Mouse (Mus musculus) layer of hippocampus, adult 9-10 months (tissue): ENCODE data around the gene Fbxw7.
A peak's percentile ranks its signal among the peaks of the same experiment; 100 is the strongest.

Experiments
- DNase-seq: peaks from one replicate; pipeline ENCODE4 v3.0.0; 2022; ENCODE audit warnings: low spot score

Gene Fbxw7

GRCm38 (mm10) chr3:84814762-84815381 lies at the start of gene Fbxw7:
TSS of gene Fbxw7 (plus strand) at chr3:84815268.
- no peak for DNase-seq

GRCm38 (mm10) chr3:84768940-84769339 lies 46.1 kb upstream of the Fbxw7 start:
- no peak for DNase-seq

DNA sequence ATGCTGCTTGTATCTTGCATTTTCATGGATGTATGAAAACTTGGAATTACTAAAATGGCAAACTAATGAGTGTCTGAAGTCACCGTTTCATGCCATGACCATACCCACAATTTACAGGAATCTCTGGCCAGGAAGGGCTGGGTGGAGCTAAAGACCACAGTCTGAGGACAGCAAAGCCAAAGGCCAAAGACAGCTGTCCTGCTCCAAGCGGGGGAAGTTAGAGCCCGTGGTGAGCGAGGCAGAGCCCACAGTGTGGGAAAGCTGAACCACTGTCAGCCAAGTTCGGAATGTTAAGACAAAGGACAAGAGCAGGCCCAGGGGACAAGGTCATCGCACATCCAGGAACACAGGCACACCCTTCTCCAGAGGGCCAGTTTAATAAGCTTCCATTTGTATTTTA lies 45.7 kb upstream of the Fbxw7 start:
- DNase-seq = no peak

GRCm38 (mm10) chr3:84770518-84770917 lies 44.5 kb upstream of the Fbxw7 start:
- no peak for DNase-seq

- DNase-seq = no peak
Observed at GRCm38 (mm10) chr3:84771980-84772379, 43.1 kb upstream of the Fbxw7 start.

- DNase-seq = no peak
Observed at GRCm38 (mm10) chr3:84774246-84775066, 40.6 kb upstream of the Fbxw7 start.

GRCm38 (mm10) chr3:84775067-84775423 lies 40.0 kb upstream of the Fbxw7 start:
- DNase-seq = no peak

- no peak for DNase-seq
Observed at GRCm38 (mm10) chr3:84775577-84775976, 39.5 kb upstream of the Fbxw7 start.

DNA sequence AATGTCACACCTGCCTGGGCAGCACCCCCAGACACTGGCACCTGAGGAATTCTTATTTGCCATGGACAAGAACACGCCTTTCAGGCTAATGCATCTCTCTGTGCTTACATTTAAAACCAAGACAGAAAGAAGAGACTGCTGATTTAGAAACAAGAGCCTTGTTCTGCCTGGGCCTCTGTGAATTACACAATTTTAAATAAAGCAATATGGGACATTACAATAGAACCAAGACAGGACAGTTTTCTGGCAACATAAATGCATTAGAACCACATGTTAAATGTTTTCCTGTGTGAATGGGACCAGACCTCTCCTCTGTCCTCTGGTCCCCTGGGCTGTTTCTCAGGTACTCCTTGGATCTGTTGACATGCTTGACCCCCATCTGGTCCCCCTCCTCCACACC lies 39.0 kb upstream of the Fbxw7 start:
- DNase-seq = no peak

- no peak for DNase-seq
Observed at GRCm38 (mm10) chr3:84787914-84788313, 27.2 kb upstream of the Fbxw7 start.

DNA sequence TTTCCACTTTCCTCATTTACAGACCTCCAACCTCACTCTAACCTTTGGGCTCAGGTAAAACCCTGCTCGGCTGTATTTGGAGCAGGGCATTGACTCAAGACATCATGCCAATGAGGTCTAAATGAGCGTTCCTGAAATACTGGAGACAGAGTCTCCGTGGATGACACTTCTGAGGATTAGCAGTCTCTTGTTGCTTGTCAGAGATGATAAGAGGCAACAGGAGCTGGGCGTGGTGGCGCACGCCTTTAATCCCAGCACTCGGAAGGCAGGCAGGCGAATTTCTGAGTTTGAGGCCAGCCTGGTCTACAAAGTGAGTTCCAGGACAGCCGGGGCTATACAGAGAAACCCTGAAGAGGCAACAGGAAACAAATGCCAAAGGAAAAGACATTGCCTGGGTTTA lies 11.0 kb upstream of the Fbxw7 start:
- no peak for DNase-seq

DNA sequence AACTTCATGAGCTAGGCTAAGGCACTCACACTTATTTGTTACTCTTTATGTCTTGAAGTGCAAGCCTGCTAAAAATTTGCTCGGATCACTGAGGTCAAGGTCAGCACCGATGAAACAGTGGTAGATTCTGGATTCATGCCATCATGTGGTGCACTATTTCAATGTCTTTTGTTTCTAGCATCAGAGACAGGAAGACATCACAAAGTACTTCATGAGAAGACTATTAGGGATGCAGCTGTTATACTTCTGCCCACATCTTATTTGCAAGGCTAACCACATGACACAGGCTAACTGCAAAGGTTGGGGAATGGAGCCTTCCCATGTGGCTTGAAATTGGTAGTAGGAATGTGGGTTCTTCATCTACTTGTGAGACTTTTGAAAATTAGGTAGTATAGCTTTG lies 8.9 kb upstream of the Fbxw7 start:
- DNase-seq = no peak

GRCm38 (mm10) chr3:84807826-84808225 lies 7.2 kb upstream of the Fbxw7 start:
- no peak for DNase-seq

GRCm38 (mm10) chr3:84808906-84809305 lies 6.2 kb upstream of the Fbxw7 start:
- no peak for DNase-seq

GRCm38 (mm10) chr3:84810803-84811202 lies 4.3 kb upstream of the Fbxw7 start:
- no peak for DNase-seq

DNA sequence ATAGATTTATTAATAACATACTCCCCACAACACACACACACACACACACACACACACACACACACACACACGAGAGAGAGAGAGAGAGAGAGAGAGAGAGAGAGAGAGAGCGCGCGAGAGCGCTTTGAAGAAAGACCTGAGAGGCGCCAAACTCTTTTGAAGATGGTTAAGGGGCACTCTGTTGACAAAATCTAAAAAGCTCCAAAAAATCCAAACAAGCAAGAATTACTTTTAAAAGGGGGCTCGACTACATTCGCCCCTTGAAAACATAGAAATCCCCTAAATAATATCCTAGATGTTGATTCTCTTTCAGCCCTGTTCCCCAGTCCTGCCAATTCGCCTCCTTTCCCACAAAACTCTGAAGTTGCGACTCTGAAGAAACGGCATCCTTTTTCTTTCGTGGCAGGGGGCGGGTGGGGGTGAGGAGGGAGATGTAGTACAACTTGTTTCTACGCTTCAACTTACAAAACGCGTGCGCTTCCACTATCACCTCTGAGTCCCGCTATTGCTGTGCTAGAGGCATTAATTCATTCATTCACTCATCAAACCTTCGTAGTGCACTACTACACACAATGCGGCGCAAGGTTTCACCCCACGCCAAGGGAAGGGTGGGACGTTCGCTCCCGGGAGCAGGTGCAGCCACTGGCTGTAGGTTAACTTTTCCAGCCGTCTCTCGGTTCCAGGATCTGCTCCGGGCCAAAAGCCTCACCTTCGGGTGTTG lies 1.5 kb upstream of the Fbxw7 start:
- DNase-seq = no peak

DNA sequence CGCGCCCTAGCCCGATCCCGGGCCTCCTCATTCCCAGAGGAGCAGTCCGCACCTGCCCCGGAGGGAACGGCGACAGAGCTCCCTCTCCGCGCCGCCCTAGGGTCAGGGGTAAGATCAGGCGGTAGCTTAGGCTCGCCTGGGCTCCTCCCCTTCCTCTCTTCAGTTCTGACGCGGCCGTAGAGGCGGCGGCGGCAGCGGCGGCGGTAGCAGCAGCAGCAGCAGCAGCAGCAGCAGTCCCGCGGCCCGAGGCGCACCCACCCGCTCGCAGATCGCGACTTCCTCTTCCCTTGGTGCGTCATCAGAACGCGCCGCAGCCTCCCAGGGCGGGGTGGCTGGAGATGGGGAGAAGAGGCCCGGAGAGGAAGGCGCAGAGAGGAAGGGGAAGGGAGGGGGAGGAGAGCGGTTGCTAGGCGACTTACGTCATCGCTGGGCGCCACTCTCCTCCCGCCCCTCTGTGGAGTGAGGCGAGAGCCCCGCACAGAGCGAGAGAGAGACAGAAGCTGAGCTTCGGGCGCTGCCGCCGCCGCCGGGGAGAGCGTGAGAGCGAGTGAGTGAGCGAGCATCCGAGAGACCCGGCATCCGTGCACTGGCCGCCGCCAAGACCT lies 809 bp upstream of the Fbxw7 start:
- DNase-seq = peak; percentile 95

DNA sequence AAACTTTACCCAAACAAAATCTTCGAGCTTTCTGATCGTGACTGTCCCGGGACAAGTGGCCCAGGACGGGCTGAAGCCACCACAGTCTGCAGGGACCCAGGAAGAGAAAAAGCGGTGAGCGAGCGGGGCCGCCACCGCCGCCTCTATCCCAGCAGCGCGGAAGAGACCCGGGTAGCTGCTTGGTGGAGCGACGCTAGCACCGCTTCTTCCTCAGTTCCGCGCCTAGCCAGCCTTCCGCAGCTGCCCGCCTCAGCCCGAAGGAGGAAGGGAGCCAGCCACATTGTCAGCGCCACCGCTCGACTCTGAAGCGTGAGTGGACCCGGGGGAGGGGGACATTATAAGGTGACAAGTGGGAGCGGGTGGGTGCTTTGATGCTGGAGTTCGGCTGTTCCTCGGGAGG lies 393 bp downstream of the Fbxw7 start:
- no peak for DNase-seq

DNA sequence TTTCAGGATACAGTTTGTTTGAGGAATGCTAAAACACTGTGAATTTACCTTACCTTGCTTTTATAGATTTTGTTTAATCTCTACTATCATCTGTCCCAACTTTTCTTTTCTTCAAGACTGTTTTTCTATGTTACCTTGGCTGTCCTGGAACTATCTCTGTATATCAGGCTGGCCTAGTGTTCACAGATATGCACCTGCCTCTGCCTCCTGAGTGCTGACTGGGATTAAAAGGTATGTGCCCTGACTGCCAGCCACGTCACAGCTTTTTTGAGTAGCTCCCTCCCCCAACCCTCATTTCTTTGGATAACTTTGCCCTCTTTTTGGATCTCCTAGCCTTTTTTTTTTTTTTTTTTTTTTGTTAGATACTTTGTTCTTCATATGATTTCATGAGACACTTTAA lies 1.9 kb downstream of the Fbxw7 start:
- DNase-seq = no peak

DNA sequence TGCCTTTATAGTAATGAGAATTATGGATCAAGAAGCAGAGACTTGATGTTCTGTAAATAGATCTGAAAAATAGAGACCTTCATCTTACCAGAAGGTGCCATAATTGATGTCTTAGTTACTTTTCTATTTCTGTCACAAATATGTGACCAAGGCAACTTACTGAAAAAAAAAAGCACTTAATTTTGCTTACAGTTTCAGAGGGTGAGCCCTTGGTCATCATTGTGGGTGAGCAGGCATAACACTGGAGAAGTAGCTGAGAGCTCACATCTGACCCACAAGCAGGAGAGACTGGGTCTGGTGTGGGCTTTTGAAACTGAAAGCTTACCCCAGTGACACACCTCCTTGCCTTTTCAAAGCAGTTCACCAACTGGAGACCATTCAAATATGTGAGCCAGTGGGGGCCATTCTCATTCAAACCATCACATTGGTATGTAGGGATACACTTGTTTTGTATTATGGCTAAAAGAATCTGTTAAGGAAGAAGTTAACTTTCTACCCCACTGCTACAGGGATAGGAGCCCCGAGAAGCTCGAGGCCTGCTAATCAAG lies 5.7 kb downstream of the Fbxw7 start:
- no peak for DNase-seq

DNA sequence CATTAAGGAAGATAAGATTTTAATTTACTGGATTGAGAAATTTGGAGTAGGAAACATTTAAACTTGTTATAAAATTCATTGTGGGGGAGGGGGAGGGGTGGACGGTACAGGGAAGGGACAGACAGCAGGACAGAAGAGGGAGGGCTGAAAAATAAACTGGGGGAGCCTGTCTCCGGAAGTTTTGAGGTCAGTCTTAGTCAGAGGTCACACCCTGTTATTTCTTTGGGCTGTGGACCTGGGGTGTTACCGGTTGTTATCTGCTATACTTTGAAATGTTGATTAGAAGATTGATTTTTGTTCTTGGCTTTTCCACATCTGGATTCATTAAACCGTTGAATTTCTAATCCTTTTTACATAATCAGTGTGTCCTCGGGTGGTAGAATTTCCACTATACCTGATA lies 10.9 kb downstream of the Fbxw7 start:
- no peak for DNase-seq

DNA sequence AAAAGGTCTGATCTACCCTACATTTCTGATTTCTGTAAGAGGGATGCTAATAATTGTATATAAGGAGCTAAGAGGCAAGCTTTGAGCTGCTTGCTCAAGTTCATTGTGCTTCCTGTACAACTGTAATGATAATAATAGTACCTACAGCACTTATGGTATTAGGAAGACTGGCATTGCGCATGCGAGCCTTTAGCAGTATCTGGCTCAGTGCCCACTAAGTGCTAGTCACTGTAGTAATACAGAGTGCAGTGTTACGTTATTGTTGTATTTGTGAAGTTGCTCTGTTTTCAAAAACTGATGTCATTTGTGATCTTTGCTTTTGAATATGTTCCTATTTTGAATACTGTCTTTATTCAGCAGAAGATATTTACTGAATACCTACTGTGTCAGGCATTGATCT lies 11.3 kb downstream of the Fbxw7 start:
- no peak for DNase-seq

DNA sequence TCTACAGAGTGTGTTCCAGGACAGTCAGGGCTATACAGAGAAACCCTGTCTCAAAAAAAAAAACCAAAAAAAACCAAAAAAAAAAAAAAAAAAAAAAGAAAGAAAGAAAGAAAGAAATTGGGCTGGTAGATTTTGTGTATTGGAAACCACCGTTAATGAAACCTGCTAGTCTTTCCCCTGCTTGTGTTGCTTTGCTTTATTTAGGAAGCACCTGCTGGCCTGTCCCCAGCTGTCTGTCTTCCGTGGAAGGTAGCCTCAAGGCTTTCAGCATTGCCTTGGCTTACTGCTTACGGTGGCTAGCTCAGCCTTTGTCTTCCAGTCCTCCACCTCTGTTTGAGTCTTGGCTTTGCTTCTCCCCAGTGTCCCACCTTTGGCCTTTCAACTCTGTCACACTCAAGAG lies 11.9 kb downstream of the Fbxw7 start:
- DNase-seq = no peak
